Mouse (Mus musculus): ENCODE measurements around the gene Tbca.

DNA sequence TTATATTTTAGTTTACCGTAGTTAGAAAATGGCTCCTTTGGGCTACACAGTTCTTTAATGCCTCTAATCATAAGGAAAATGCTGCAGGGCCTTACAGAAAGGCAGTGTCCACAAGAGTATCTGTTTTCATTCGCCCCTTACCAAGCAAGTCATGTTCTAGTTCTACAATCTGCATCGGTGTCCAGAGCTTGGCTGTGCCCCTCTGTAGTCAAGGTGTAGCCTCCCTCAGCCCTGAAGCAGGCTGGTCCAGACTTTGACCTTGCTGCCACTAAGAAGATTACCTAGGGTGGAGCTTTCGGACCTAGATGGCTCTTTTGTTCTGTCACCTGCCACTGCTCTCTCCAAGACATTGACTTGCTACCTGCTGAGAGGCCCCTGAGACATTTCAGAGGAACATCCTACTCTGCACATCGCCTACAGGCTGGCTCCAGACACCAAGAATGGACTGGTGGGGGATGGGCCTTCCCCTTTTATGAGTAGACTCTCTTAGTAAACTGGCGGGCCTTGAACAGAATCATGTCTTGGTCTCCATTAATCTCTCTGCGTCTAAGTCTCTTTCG lies 69.4 kb downstream of the Tbca start:
- TF ChIP-seq HCFC1 (IDR thresholded peaks at IDR 0.05; ENCODE audit: borderline replicate concordance, insufficient read depth, low read length) (no peak), ZC3H11A (IDR thresholded peaks at IDR 0.05; ENCODE audit: borderline replicate concordance, low read depth, low read length) (no peak)

Data from ES-E14 (cell line).